Mouse (Mus musculus): Measurements from ENCODE around the gene Wnt7a.

DNA sequence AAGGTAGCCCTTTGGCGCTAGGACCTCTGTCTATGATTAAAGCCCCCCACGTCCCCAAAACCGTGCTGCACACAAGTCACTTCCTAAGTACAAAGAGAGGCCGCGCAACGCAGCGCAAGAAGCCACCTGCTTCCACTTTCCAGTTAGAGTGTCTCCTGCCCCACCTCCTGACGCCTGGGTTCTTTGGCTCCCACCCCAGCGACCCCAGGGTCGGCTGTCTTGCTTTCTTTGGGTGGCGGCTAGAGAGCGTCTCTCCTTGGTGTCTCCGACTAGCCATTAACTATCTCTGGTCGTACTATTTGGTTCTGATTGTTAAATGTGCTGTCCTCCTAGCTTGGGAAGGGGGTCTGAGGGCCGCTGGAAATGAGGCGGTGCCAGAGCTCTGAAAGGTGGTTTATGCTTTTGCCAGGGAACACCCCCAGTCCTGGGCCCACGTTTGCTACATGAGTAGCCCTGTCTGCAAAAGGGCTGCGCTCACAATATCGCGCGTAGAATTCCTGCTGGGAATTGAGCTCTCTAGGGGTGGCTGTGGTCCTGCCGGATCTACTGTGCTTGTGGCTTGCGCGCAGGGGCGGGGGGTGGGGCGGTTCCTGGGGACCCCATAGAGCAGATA, 889 bp downstream of the Wnt7a start:
- TF ChIP-seq CTCF (IDR thresholded peaks at IDR 0.05; ENCODE audit: borderline replicate concordance, insufficient read depth, low read length) (no peak), POLR2A (IDR thresholded peaks at IDR 0.05; ENCODE audit: low read depth, low read length) (no peak)
